ENCODE assay signal across 18 mouse cellular contexts in the genomic region with DNA sequence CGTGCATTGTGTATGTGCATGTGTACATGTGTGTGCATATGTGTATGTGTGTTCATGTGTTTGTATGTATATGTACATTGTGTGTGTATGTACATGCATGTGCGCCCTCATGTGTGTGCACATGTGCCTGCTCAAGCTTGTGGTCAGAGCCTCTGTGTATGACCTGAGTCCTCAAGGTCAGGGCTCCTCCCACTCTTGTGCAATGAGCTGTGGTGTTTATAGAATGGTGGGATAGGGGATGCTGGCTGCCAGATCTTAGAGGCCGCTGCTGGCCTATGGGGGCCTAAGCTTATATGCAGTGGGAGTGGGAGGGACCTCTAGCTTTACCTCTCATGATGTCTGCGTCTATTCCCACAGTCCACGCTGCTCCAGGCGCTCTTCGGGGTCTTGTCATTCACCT. TPM values are rescaled to one million over a fixed set of nuclear protein-coding genes. Genes with fewer than 3 reads are reported as not detected.
DNase-seq lines count a peak whose midpoint lies in the region; ATAC-seq lines count a peak whose summit lies in the region.
"Had no signal": no experiment of that assay in that cellular context is flagged by ENCODE, and none has a peak within 500 bp of the region (broad histone marks: within the 10 kb centered on the region; RNA-seq: fewer than 3 reads in every experiment).

No protein-coding gene starts in this region.

- DNase-seq in adrenal gland, adult (ENCODE audit: inconsistent age in 2 of 2, low spot score in 1 of 2) = peak; percentile 60 to 78
- no peak for DNase-seq in adrenal gland, adult 8-10 months
- DNase-seq in kidney, adult 8-10 months = no peak
- DNase-seq in ovary, adult 18-20 months (ENCODE audit: low spot score) = peak; percentile 57
- DNase-seq in ovary, postnatal 14 days (ENCODE audit: low spot score) = no peak
- no peak for DNase-seq in yolk sac, embryonic 10.5 days (ENCODE audit: low spot score)
- no peak for DNase-seq in urinary bladder, postnatal 14 days (ENCODE audit: low spot score)
- DNase-seq: cerebellum, adult 11-12 months; gastrocnemius, postnatal 10 days; heart, postnatal 10 days; kidney, adult 9 months had no signal

- no peak overlapping the region for H3K4me3 ChIP-seq in kidney, embryonic 14.5 days (ENCODE audit: low read length)
- H3K4me3 ChIP-seq: forebrain, embryonic 15.5 days; hindbrain, embryonic 15.5 days; layer of hippocampus, adult 2 months; left cerebral cortex, adult 2 months had no signal

- no peaks in the 10 kb centered on the region for H3K9me3 ChIP-seq in kidney, embryonic 14.5 days (ENCODE audit: control insufficient read depth, low read length)
- H3K9me3 ChIP-seq: forebrain, embryonic 15.5 days; hindbrain, embryonic 15.5 days had no signal

- WGBS in kidney, embryonic 14.5 days = 49% methylated on average over 7 of the region's 7 CpGs

- no peak overlapping the region for H3K27ac ChIP-seq in kidney, embryonic 14.5 days (ENCODE audit: low read depth, low read length)
- H3K27ac ChIP-seq: forebrain, embryonic 15.5 days; hindbrain, embryonic 15.5 days; layer of hippocampus, adult 2 months; left cerebral cortex, adult 2 months had no signal

- peaks cover 59% of the 10 kb centered on the region for H3K4me1 ChIP-seq in kidney, embryonic 14.5 days (ENCODE audit: control insufficient read depth, insufficient read depth, low read length)

- no peak overlapping the region for H3K4me2 ChIP-seq in kidney, embryonic 14.5 days (replicated peaks; ENCODE audit: low read depth, low read length)
- H3K4me2 ChIP-seq: forebrain, embryonic 15.5 days; hindbrain, embryonic 15.5 days; midbrain, embryonic 11.5 days had no signal

- no peaks in the 10 kb centered on the region for H3K36me3 ChIP-seq in kidney, embryonic 14.5 days (ENCODE audit: control insufficient read depth, insufficient read depth, low read length)
- H3K36me3 ChIP-seq: forebrain, embryonic 15.5 days; hindbrain, embryonic 15.5 days had no signal

- 0 out of 2 replicates have a peak overlapping the region, but pooled peaks have one; percentile 19 for H3K9ac ChIP-seq in kidney, embryonic 14.5 days (ENCODE audit: low read depth, low read length)
- H3K9ac ChIP-seq: forebrain, embryonic 15.5 days; hindbrain, embryonic 15.5 days had no signal

- no peaks in the 10 kb centered on the region for H3K27me3 ChIP-seq in kidney, embryonic 14.5 days (ENCODE audit: control insufficient read depth, insufficient read depth, low read length)
- H3K27me3 ChIP-seq: forebrain, embryonic 15.5 days; hindbrain, embryonic 15.5 days had no signal

- no peak for ATAC-seq in kidney, embryonic 14.5 days (ENCODE audit: low FRiP score, low TSS enrichment)
- ATAC-seq: forebrain, embryonic 15.5 days had no signal

RNA-seq across cellular contexts. Expression of a gene that starts 17.3 kb away (rescaled TPM):
- total RNA-seq in adrenal gland, adult 8-10 months (2022) = under 1 TPM in 2 of 4 experiments, not detected in 2; 0.09 to 0.25 TPM
- not detected in 2 replicates for polyA plus RNA-seq in kidney, embryonic 14.5 days (2014; fragmentation: Nextera tagmentation; extraction: Ambion mirVana)
- total RNA-seq: gastrocnemius, postnatal 10 days; heart, postnatal 10 days; layer of hippocampus, adult 2 months; left cerebral cortex, adult 2 months had no signal
- polyA plus RNA-seq: forebrain, embryonic 15.5 days; hindbrain, embryonic 15.5 days; midbrain, embryonic 11.5 days; thymus, postnatal 0 days had no signal

RNA-seq across cellular contexts. Expression of a gene that starts 37.0 kb away (rescaled TPM):
- 100 to 1,000 TPM in 2 of 4 experiments, 10 to 100 TPM in 2; 62.6 to 149 (median 97.9) TPM for total RNA-seq in adrenal gland, adult 8-10 months (2022)
- polyA plus RNA-seq in kidney, embryonic 14.5 days (2014; fragmentation: Nextera tagmentation; extraction: Ambion mirVana) = 31.3 and 37.3 TPM in 2 replicates

RNA-seq across cellular contexts. Expression of a gene that starts 55.4 kb away (rescaled TPM):
- total RNA-seq in adrenal gland, adult 8-10 months (2022) = 10 to 100 TPM; 10.7 to 13.3 (median 12.0) TPM
- 7.1 and 9.4 TPM in 2 replicates for polyA plus RNA-seq in kidney, embryonic 14.5 days (2014; fragmentation: Nextera tagmentation; extraction: Ambion mirVana)

Comparison
In these comparisons a context has a peak if more than half of its experiments do, and no peak if none do; other contexts are left out.
1. DNase-seq: peak in adrenal gland, adult (2 of 2) and ovary, adult 18-20 months (single experiment); none in adrenal gland, adult 8-10 months (single experiment), kidney, adult 8-10 months (0 of 2), ovary, postnatal 14 days (single experiment), yolk sac, embryonic 10.5 days (single experiment) and urinary bladder, postnatal 14 days (single experiment).